Mouse (Mus musculus) T-cell, adult 66 days (primary cell): ENCODE data around the gene Bet1l. TPM values are rescaled to one million over a fixed set of nuclear protein-coding genes. Genes with fewer than 3 reads are reported as not detected.

Experiments
- total RNA-seq, 2 experiments: library from RNA; stranded (reverse); gene quantifications; 3 replicates in 1 of 2; 4 replicates in 1 of 2; pipeline ENCODE4 v1.2.4; 2023

Bet1l gene
- 10 to 100 TPM; 31.2 to 31.7 TPM for total RNA-seq

GRCm38 (mm10) chr7:140857550-140858505 lies at the start of gene Bet1l:
Gene Bet1l (minus strand): TSS chr7:140857577.

GRCm38 (mm10) chr7:140900220-140900619 lies 42.8 kb upstream of the Bet1l start, which contains the start of gene Cox8b:
Gene Cox8b (minus strand): TSS chr7:140900446.

GRCm38 (mm10) chr7:140881696-140882468 lies 24.5 kb upstream of the Bet1l start, which contains the start of the genes Psmd13 and Sirt3:
Gene Psmd13 (plus strand): TSS chr7:140881968.
Gene Sirt3 (minus strand): TSS chr7:140882309.

GRCm38 (mm10) chr7:140856785-140857549 lies 410 bp downstream of the Bet1l start, which contains the start of gene Ric8a:
Gene Ric8a (plus strand): TSS chr7:140856957.

GRCm38 (mm10) chr7:140855860-140856784 lies 1.3 kb downstream of the Bet1l start, which contains the start of gene Gm45785:
Gene Gm45785 (minus strand): TSS chr7:140856331.

GRCm38 (mm10) chr7:140847755-140848580 lies 9.4 kb downstream of the Bet1l start, which contains the start of gene Odf3:
Gene Odf3 (plus strand): TSS chr7:140847805.

GRCm38 (mm10) chr7:140844905-140845665 lies 12.3 kb downstream of the Bet1l start, which contains the start of gene Scgb1c1:
Gene Scgb1c1 (plus strand): TSS chr7:140845547.

DNA sequence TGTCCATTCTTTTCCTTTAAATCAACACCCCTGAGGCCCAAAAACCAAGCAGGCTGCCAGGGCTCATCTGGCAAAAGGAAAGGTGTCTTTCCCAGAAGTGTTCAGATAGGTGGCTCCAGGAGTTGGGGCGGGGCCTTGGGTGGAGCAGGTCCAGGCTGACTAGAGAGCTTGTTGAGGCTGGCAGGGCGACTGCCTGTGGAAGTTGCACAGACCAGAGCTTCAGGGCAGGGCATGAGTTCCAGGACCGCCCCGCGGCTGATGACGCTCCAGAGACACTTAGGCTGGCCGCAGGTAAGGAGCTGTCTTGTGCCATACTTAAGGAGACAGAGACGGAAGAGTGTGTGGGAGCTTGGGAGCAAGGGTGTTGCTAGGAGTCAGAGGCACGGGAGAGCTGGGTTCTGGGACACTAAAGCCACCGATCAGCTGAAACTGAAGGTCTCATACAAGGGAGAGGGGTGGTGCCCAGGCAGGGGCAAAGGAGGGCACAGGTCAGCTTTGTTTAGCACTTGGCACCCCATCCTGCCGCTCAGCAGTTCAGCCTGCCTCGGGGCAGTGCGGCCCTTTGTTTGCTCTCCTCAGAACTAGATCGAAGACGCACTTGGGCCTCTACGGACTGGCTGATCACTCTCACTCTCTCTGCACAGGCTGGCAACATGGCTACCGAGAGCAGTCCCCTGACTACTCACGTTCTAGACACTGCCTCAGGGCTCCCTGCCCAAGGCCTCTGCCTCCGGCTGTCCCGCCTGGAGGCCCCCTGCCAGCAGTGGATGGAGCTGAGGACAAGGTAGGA lies 22.2 kb downstream of the Bet1l start, which contains the start of gene Urah:
TSS of gene Urah (plus strand) at position 51 of the 790 bp plus-strand sequence.

GRCm38 (mm10) chr7:140821653-140822329 lies 35.6 kb downstream of the Bet1l start, which contains the start of gene Zfp941:
Gene Zfp941 (minus strand): TSS chr7:140822178.

Other genes with a start within 250 kb of the Bet1l start
- not detected for gene Olfr61, start 228.6 kb downstream of the Bet1l start, total RNA-seq
- gene Olfr53, start 211.1 kb downstream of the Bet1l start, total RNA-seq: not detected
- gene Olfr539, start 197.6 kb downstream of the Bet1l start, total RNA-seq: not detected
- gene Olfr45, start 175.6 kb downstream of the Bet1l start, total RNA-seq: not detected
- not detected for gene Olfr541, start 160.3 kb downstream of the Bet1l start, total RNA-seq
- gene Cyp2e1, start 93.8 kb downstream of the Bet1l start, total RNA-seq: not detected
- not detected for gene Syce1, start 69.7 kb downstream of the Bet1l start, total RNA-seq
- not detected for gene Zfp941, start 35.4 kb downstream of the Bet1l start, total RNA-seq
- gene Urah, start 22.6 kb downstream of the Bet1l start, total RNA-seq: not detected
- gene Scgb1c1, start 12.0 kb downstream of the Bet1l start, total RNA-seq: not detected
- gene Odf3, start 9.8 kb downstream of the Bet1l start, total RNA-seq: not detected
- not detected for gene Gm45785, start 1.2 kb downstream of the Bet1l start, total RNA-seq
- 100 to 1,000 TPM; 109 to 116 TPM for gene Ric8a, start 620 bp downstream of the Bet1l start, total RNA-seq
- gene Psmd13, start 24.4 kb upstream of the Bet1l start, total RNA-seq: 10 to 100 TPM; 75.3 to 88.5 TPM
- gene Sirt3, start 24.7 kb upstream of the Bet1l start, total RNA-seq: 1 to 10 TPM; 8.4 to 9.2 TPM
- gene Cox8b, start 42.9 kb upstream of the Bet1l start, total RNA-seq: not detected
- gene Nlrp6, start 63.3 kb upstream of the Bet1l start, total RNA-seq: under 1 TPM in 1 of 2 experiments, not detected in 1; 0.17 TPM
- gene Pgghg, start 83.8 kb upstream of the Bet1l start, total RNA-seq: 1 to 10 TPM; 7.3 to 8.9 TPM
- gene Ifitm5, start 92.7 kb upstream of the Bet1l start, total RNA-seq: not detected
- not detected for gene Gm45717, start 98.4 kb upstream of the Bet1l start, total RNA-seq
- gene Ifitm2, start 98.4 kb upstream of the Bet1l start, total RNA-seq: 10 to 100 TPM; 17.0 to 18.4 TPM
- 1 to 10 TPM in 1 of 2 experiments, not detected in 1; 5.9 TPM for gene Ifitm1, start 109.6 kb upstream of the Bet1l start, total RNA-seq
- 1 to 10 TPM; 1.2 to 5.6 TPM for gene Ifitm3, start 153.2 kb upstream of the Bet1l start, total RNA-seq
- gene Ifitm6, start 160.3 kb upstream of the Bet1l start, total RNA-seq: not detected
- not detected for gene Gm17387, start 171.6 kb upstream of the Bet1l start, total RNA-seq
- gene B4galnt4, start 203.5 kb upstream of the Bet1l start, total RNA-seq: 1 to 10 TPM; 1.4 to 2.2 TPM
- 10 to 100 TPM; 45.7 to 59.0 TPM for gene Pkp3, start 220.6 kb upstream of the Bet1l start, total RNA-seq
- gene Sigirr, start 243.0 kb upstream of the Bet1l start, total RNA-seq: 10 to 100 TPM; 74.9 to 85.3 TPM